Mouse (Mus musculus) neural tube, embryonic 14.5 days (tissue): ENCODE measurements around the gene Dscam. TPM values are rescaled to one million over a fixed set of nuclear protein-coding genes. Genes with fewer than 3 reads are reported as not detected.

ENCODE experiments used
- ATAC-seq: fragments of 200-750 bp; cut with Nextera tagmentation; 2 replicates; pipeline ENCODE4 v1.8.0; 2017; ENCODE audit warnings: low read depth, mild to moderate bottlenecking, moderate TSS enrichment, moderate library complexity
- H3K27ac ChIP-seq: fragments of 300-500 bp; sonication (generic); 2 replicates; pipeline ENCODE4 v1.5.1; 2014; ENCODE audit warnings: low read depth, mild to moderate bottlenecking, control low read depth, low read length, moderate library complexity, mixed read lengths
- H3K27me3 ChIP-seq: fragments of 300-500 bp; sonication (generic); 2 replicates; pipeline ENCODE4 v1.6.1; 2014; ENCODE audit warnings: low read length; ENCODE audit not compliant: control insufficient read depth, insufficient read depth
- H3K36me3 ChIP-seq: fragments of 300-500 bp; sonication (generic); 2 replicates; pipeline ENCODE4 v1.6.1; 2014; ENCODE audit warnings: low read length, mixed read lengths; ENCODE audit not compliant: control insufficient read depth, insufficient read depth
- H3K4me1 ChIP-seq: fragments of 300-500 bp; sonication (generic); 2 replicates; pipeline ENCODE4 v1.6.1; 2014; ENCODE audit warnings: low read length; ENCODE audit not compliant: control insufficient read depth, insufficient read depth
- H3K4me2 ChIP-seq: fragments of 300-500 bp; sonication (generic); 2 replicates; pipeline ENCODE4 v1.6.1; 2014; ENCODE audit warnings: mild to moderate bottlenecking, low read depth, low read length, control low read depth
- H3K4me3 ChIP-seq: fragments of 300-500 bp; sonication (generic); 2 replicates; pipeline ENCODE4 v1.5.1; 2014; ENCODE audit warnings: low read depth, low read length, control low read depth, mixed read lengths
- H3K9ac ChIP-seq: fragments of 300-500 bp; sonication (generic); replicated peaks from 2 replicates; pipeline ENCODE4 v1.6.1; 2014; ENCODE audit warnings: low read depth, mild to moderate bottlenecking, control low read depth, low read length, mixed read lengths
- H3K9me3 ChIP-seq: fragments of 300-500 bp; sonication (generic); 2 replicates; pipeline ENCODE4 v1.6.1; 2016; ENCODE audit warnings: low read length; ENCODE audit not compliant: control insufficient read depth
- WGBS: fragments of 180-500 bp; shearing (Covaris S2); extraction: QIAGEN DNeasy Blood & Tissue Kit; methylation state at CpG from one replicate; pipeline ENCODE4 v1.1.7; 2014; 5-methylcytosine and 5-hydroxymethylcytosine counted together
- polyA plus RNA-seq: library from polyadenylated mRNA; unstranded; fragments of >200 nt; fragmentation: Nextera tagmentation; extraction: Ambion mirVana; gene quantifications from 2 replicates; pipeline ENCODE4 v1.2.1, GENCODE M21; 2014

Gene Dscam
- polyA plus RNA-seq, 1 experiment from 2014 or later = 19.9 TPM

- peaks cover 11% of the 10 kb centered on the region; the same call in 1 of the 2 replicates for H3K4me1 ChIP-seq
- no peaks in the 10 kb centered on the region for H3K36me3 ChIP-seq
- no peaks in the 10 kb centered on the region for H3K9me3 ChIP-seq
- ATAC-seq = no peak
- WGBS = 93% methylated on average over 2 of the region's 2 CpGs
- H3K27ac ChIP-seq = no peak overlapping the region
- no peaks in the 10 kb centered on the region for H3K27me3 ChIP-seq
- no peak overlapping the region for H3K9ac ChIP-seq
- no peak overlapping the region for H3K4me2 ChIP-seq
- H3K4me3 ChIP-seq = no peak overlapping the region
Observed at GRCm38 (mm10) chr16:96906630-96907029, 263.9 kb downstream of the Dscam start.

- WGBS = 45% methylated on average over 2 of the region's 2 CpGs
- Histone ChIP-seq H3K27me3 (no peaks in the 10 kb centered on the region), H3K4me3 (no peak overlapping the region), H3K9me3 (no peaks in the 10 kb centered on the region), H3K27ac (peak overlapping the region; percentile 46), H3K9ac (no peak overlapping the region), H3K4me2 (no peak overlapping the region), H3K4me1 (peaks cover 11% of the 10 kb centered on the region; the same call in 1 of the 2 replicates), H3K36me3 (no peaks in the 10 kb centered on the region)
- ATAC-seq = no peak
Observed at GRCm38 (mm10) chr16:96904761-96905160, 265.8 kb downstream of the Dscam start.

- Histone ChIP-seq H3K36me3 (no peaks in the 10 kb centered on the region), H3K4me3 (no peak overlapping the region), H3K4me2 (no peak overlapping the region), H3K9me3 (no peaks in the 10 kb centered on the region), H3K4me1 (peaks cover 11% of the 10 kb centered on the region; the same call in 1 of the 2 replicates), H3K27ac (peak overlapping the region; percentile 46), H3K27me3 (no peaks in the 10 kb centered on the region), H3K9ac (no peak overlapping the region)
- peak; percentile 34; the same call in 1 of the 2 replicates for ATAC-seq
- 12% methylated on average over 2 of the region's 2 CpGs for WGBS
Observed at GRCm38 (mm10) chr16:96904359-96904758, 266.2 kb downstream of the Dscam start.

- H3K27me3 ChIP-seq = no peaks in the 10 kb centered on the region
- H3K27ac ChIP-seq = no peak overlapping the region
- peaks cover 11% of the 10 kb centered on the region; the same call in 1 of the 2 replicates for H3K4me1 ChIP-seq
- H3K36me3 ChIP-seq = no peaks in the 10 kb centered on the region
- no peak overlapping the region for H3K4me2 ChIP-seq
- H3K9ac ChIP-seq = no peak overlapping the region
- no peak for ATAC-seq
- H3K4me3 ChIP-seq = no peak overlapping the region
- H3K9me3 ChIP-seq = no peaks in the 10 kb centered on the region
Observed at GRCm38 (mm10) chr16:96902596-96902995, 268.0 kb downstream of the Dscam start.

GRCm38 (mm10) chr16:96901234-96902014, 269.1 kb downstream of the Dscam start:
- H3K27me3 ChIP-seq = no peaks in the 10 kb centered on the region
- H3K4me3 ChIP-seq = no peak overlapping the region
- no peaks in the 10 kb centered on the region for H3K9me3 ChIP-seq
- H3K27ac ChIP-seq = no peak overlapping the region
- peaks cover 14% of the 10 kb centered on the region; the same call in 1 of the 2 replicates for H3K4me1 ChIP-seq
- WGBS = 80% methylated on average over 3 of the region's 3 CpGs
- no peak overlapping the region for H3K9ac ChIP-seq
- no peak for ATAC-seq
- no peaks in the 10 kb centered on the region for H3K36me3 ChIP-seq
- H3K4me2 ChIP-seq = no peak overlapping the region

- Histone ChIP-seq H3K27ac (no peak overlapping the region), H3K9me3 (no peaks in the 10 kb centered on the region), H3K36me3 (no peaks in the 10 kb centered on the region), H3K27me3 (no peaks in the 10 kb centered on the region), H3K9ac (no peak overlapping the region), H3K4me3 (no peak overlapping the region), H3K4me1 (peaks cover 9% of the 10 kb centered on the region; the same call in 1 of the 2 replicates), H3K4me2 (no peak overlapping the region)
- ATAC-seq = no peak
Observed at GRCm38 (mm10) chr16:96899329-96899728, 271.2 kb downstream of the Dscam start.

GRCm38 (mm10) chr16:96896510-96897133, 273.9 kb downstream of the Dscam start:
- Histone ChIP-seq H3K27me3 (no peaks in the 10 kb centered on the region), H3K36me3 (no peaks in the 10 kb centered on the region), H3K9me3 (no peaks in the 10 kb centered on the region), H3K4me2 (no peak overlapping the region), H3K27ac (no peak overlapping the region), H3K4me3 (no peak overlapping the region), H3K9ac (no peak overlapping the region), H3K4me1 (peaks cover 3% of the 10 kb centered on the region; the same call in 1 of the 2 replicates)
- ATAC-seq = no peak
- 37% methylated on average over 10 of the region's 10 CpGs for WGBS

- 77% methylated on average over 1 of the region's 1 CpGs for WGBS
- Histone ChIP-seq H3K36me3 (no peaks in the 10 kb centered on the region), H3K27ac (no peak overlapping the region), H3K9ac (no peak overlapping the region), H3K4me2 (no peak overlapping the region), H3K9me3 (no peaks in the 10 kb centered on the region), H3K27me3 (no peaks in the 10 kb centered on the region), H3K4me1 (no peaks in the 10 kb centered on the region), H3K4me3 (no peak overlapping the region)
- ATAC-seq = no peak
Observed at GRCm38 (mm10) chr16:96888036-96888435, 282.5 kb downstream of the Dscam start.

- Histone ChIP-seq H3K36me3 (no peaks in the 10 kb centered on the region), H3K9ac (no peak overlapping the region), H3K27ac (no peak overlapping the region), H3K27me3 (no peaks in the 10 kb centered on the region), H3K4me2 (no peak overlapping the region), H3K9me3 (no peaks in the 10 kb centered on the region), H3K4me1 (no peaks in the 10 kb centered on the region), H3K4me3 (no peak overlapping the region)
- ATAC-seq = no peak
- WGBS = 59% methylated on average over 2 of the region's 2 CpGs
Observed at GRCm38 (mm10) chr16:96885817-96886216, 284.7 kb downstream of the Dscam start.
